Mouse (Mus musculus): Measurements from ENCODE around the gene Etaa1.
A peak's percentile ranks its signal among the peaks of the same experiment; 100 is the strongest.
"Not testable (repeated sequence)": the region's sequence is repeated elsewhere in the genome, so short reads cannot be mapped to it uniquely, and the experiment has no call there.

Gene Etaa1

GRCm38 (mm10) chr11:17953231-17954134 lies at the start of gene Etaa1:
TSS of gene Etaa1 (minus strand) at chr11:17953875.
- peak; percentile 92 to 94 for DNase-seq (ENCODE audit: low spot score in 2 of 2)

DNA sequence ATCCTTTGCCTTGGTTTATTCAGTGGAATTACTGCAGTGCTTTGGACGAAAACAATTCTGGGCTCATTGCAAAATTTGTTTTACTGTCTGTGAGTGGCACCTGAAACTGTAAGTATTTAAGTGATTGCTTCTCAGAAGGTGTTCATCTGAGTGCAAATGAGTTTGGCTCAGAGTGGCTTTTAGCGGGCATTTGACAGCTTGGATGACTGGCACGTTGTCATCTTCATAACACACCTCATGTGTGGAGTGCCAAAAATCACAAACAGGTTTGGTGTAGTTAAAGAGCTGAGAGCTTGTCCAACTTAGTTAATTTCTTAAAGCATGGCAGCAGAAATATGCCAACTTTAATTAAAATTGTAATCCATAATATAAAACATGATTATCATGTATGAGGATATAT lies 40.5 kb upstream of the Etaa1 start:
- no peak for DNase-seq (ENCODE audit: low spot score in 2 of 2)

DNA sequence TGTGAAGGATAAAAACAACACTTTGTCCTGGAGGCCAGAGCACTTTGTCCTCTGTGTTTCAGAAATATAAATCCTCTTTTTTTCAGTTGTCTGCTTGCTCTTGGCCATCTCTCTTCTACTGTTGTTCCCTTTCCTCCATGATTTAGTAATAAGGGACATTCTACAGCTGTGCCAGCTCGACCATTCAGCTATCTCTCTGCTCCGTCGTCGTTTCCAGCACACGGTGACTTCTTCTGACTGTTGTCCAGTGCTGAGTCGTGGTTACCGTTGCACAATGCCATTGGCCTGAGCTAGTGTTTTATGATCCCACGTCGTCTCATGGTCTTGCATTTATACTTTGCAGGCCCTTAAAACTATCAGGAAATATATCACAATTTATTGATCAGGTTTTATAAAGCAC lies 38.6 kb upstream of the Etaa1 start:
- DNase-seq (ENCODE audit: low spot score in 2 of 2): no peak

- DNase-seq (ENCODE audit: low spot score in 2 of 2): no peak
Observed at GRCm38 (mm10) chr11:17983331-17983730, 29.7 kb upstream of the Etaa1 start.

DNA sequence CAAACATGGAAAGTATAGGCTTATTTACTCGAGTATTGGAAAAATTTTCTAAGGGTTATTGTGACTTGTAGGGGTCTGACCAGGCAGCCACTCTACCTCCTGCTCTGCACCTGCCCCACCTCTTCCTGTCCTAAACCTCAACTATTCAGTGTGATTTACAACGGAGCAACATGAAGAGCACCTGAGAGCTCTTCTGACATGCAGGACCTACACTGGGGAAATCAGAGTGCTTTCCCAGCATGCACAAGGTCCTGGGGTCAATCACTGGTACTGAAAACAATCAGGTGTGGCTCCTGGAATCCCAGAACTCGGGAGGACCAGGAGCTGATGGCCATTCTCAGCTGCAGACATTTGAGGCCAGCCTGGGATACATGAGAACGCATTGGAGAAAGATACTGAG lies 27.6 kb upstream of the Etaa1 start:
- DNase-seq (ENCODE audit: low spot score in 2 of 2): no peak

DNA sequence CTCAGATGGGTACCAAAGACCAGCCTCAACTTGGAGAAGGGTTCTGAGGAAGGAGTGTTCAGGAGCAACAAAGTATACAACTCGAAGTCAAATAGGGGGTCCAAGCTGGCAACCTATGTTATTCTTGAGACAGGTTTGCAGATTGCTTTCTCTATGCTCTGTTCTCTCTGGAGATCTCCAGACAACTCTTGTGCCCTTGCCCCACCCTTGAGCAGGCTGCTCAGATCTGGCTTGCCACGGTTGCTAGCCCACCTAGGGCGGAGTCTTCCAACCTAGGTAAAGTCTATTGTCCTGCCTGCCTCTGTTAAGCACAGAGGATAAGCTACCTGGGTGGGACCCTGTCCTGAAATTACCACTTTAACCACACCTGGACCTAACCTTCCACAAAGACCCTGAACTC lies 21.9 kb upstream of the Etaa1 start:
- no peak for DNase-seq (ENCODE audit: low spot score in 2 of 2)

GRCm38 (mm10) chr11:17952791-17953190 lies 884 bp downstream of the Etaa1 start:
- no peak for DNase-seq (ENCODE audit: low spot score in 2 of 2)

DNA sequence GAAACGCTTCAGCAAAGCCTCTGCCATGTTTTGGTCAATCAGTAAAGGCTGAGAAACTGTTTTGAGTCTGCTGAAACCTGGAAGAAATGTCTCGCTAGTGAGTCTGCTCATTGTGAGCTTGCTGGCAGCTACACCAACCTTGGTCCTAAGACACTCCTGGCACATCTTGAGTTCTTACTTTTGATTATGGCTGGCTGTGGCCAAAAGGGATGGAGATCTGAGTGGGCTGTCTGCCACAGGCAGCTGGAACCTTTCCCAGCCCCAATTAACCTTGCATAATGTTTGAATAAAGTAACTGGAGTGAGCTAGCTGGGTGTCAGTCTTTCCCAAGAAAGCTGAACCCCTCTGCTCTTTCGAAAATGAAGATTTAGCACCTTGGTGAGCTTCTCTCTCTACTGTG lies 2.3 kb downstream of the Etaa1 start:
- peak in 1 of 2 experiments; percentile 59 for DNase-seq (ENCODE audit: low spot score in 2 of 2)

DNA sequence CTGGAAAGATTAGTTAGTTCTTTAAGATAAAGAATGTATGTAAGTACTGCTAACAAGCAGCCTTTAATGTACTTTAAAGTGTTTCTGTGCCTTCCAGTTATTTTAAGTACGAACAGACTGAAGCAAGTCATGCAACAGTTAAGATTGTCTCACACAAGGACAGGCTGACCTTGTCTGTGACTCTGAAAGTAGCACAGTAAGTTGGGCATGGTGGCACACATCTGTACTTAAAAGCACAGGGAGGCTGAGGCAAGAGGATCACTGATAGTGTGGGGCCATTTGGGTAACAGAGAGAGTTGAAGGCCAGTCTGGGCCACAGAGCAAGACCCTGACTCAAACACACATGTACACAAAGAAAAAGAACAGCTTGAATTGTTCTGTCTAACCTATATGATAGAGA lies 14.5 kb downstream of the Etaa1 start:
- no peak for DNase-seq (ENCODE audit: low spot score in 2 of 2)

DNA sequence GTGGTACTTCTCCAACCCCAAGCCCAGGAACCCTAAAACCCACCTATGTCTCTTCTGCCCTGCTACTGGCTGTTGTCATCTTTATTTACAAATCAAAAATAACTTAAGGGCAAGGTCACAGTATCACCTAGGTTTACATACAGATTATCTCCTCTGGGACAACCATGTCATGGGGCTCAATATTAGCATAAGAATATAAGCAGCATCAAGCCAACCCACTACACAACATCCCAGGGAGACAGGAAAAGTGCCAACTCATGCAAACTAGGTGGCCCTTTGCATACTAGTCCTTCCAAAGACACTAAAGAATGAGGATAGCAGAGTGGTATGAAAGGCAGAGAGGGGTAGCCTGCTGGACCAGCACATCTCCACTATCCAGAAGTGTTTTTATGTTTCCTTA lies 15.7 kb downstream of the Etaa1 start:
- DNase-seq (ENCODE audit: low spot score in 2 of 2): no peak

DNA sequence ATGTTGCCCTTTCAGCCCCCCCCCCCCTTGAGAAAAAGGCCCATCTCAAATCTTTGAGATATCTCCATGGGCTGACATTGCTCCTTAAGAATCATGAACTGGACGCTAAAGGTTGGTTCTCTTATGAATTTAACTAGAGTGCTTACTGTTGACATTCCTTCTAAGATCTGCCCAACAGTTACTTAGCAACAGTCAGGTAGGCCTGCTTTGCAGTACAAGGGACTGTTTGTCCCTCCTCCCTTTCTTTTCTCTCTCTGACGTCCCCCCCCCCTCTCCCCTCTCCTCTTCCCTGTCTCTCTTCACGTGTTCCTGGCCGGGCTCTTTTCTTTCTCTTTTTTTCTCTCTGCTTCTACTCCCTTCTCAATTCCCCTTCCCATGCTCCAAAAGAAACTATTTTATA lies 35.8 kb downstream of the Etaa1 start:
- DNase-seq (ENCODE audit: low spot score in 2 of 2): no peak

GRCm38 (mm10) chr11:17917101-17917500 lies 36.6 kb downstream of the Etaa1 start:
- DNase-seq (ENCODE audit: low spot score in 2 of 2): no peak

DNA sequence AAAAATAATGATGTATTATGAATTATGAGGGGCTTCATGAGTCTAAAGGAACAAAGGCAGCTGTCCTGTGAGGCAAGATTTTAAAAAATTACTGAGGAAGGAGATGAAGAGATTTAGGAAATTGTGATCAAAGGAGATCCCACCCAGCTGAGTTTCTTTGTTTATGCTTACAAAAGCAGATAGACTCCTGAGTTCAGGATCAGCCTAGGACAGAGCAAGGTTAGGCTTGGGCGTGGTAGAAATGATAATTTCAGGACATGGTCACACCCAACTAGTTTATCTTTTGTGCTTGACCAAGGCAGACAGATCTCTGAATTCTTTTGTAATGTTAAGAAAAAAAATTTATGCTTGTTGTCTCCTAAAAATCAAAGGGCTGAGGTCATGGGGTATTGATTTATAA lies 37.2 kb downstream of the Etaa1 start:
- no peak for DNase-seq (ENCODE audit: low spot score in 2 of 2)

- DNase-seq (ENCODE audit: low spot score in 2 of 2): not testable (repeated sequence)
Observed at GRCm38 (mm10) chr11:17900996-17901395, 52.7 kb downstream of the Etaa1 start.
